Mouse (Mus musculus): ENCODE results near the gene Cyp27b1.

DNA sequence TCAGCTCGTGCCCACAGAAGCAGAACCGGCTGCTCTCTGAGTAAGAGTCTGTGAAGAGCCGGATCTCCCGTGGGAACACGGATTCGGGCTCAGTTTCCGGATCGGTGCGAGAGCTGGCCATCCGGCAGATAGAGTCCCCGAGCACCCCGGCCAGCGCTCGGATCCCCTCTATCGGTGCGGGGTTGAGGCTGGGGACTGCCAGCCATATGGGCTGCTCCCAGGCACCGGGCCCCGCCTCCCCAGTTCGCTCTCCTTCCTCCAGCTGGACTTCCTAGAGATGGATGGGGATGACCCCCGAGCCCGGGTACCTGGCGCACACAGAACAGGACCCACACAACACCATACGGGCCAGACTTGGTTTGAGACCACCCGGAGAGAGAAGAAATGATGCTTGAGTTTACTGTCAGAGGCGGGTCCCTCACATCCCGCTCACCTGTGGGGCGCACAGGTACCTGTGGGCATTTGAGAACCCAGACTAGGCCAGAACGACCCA is 6.7 kb upstream of the Cyp27b1 start, which contains the start of the genes Mettl1 and Eef1akmt3:
- no peak for TF ChIP-seq GATA1 (IDR thresholded peaks at IDR 0.05; ENCODE audit: borderline replicate concordance, low read length)
- no peak for TF ChIP-seq FLI1 (IDR thresholded peaks at IDR 0.05; ENCODE audit: low read length)

All from megakaryocyte, embryonic 14.5 days (primary cell).